Mouse (Mus musculus): ENCODE data around the gene Suz12.

GRCm38 (mm10) chr11:79993356-79994270, 707 bp downstream of the Suz12 start:
- TF ChIP-seq CTCF (IDR thresholded peaks at IDR 0.05; ENCODE audit: extremely low read depth, insufficient read depth, insufficient read length, insufficient replicate concordance) (no peak), POLR2A (IDR thresholded peaks at IDR 0.05; ENCODE audit: low read depth, low read length) (no peak)

All from spleen, adult 2 months (tissue).